Mouse (Mus musculus) induced T-regulatory cell, adult 2 months (primary cell): Measurements from ENCODE around the gene Tshr.
A peak's percentile ranks its signal among the peaks of the same experiment; 100 is the strongest.
"Not testable (repeated sequence)": the region's sequence is repeated elsewhere in the genome, so short reads cannot be mapped to it uniquely, and the experiment has no call there.

Experiments
- DNase-seq: peaks from one replicate; pipeline ENCODE4 v3.0.0-alpha.2; 2012; ENCODE audit warnings: low read depth

The Tshr gene

DNA sequence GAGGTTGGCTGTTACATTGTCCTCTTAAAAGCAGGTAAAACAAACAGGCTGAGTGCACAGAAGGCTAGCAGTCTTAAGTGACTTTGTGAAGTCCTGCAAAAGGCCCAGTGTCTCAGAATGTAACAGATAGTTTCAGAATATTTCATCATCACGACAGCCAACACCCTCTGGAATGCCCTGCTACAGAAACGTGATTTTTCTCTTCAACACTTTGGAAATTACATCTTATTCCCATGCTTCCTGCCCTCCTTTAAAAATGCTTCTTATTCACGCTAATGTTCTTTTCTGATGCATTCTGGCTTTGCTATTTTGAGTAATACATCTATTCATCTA is 111.8 kb downstream of the Tshr start:
- no peak for DNase-seq

GRCm38 (mm10) chr12:91500475-91500874 is 116.1 kb downstream of the Tshr start:
- DNase-seq: no peak

DNA sequence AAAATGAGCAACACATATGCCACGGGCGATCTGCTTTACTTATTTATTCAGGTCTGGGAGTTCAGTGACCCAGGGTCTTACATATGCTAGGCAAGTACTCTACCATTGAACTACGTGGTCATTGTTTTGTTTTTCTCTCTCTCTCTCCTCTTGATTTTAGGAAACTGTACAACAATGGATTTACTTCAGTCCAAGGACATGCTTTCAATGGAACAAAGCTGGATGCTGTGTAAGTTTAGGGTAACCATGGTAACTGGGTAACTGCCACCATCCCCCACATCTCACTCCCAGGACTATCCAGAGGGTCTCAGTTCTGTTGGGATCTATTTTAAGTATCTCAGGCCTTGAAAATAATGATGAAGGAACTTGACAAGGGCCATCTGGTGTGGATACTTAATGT is 127.4 kb downstream of the Tshr start:
- no peak for DNase-seq

GRCm38 (mm10) chr12:91513980-91514379 is 129.6 kb downstream of the Tshr start:
- no peak for DNase-seq

DNA sequence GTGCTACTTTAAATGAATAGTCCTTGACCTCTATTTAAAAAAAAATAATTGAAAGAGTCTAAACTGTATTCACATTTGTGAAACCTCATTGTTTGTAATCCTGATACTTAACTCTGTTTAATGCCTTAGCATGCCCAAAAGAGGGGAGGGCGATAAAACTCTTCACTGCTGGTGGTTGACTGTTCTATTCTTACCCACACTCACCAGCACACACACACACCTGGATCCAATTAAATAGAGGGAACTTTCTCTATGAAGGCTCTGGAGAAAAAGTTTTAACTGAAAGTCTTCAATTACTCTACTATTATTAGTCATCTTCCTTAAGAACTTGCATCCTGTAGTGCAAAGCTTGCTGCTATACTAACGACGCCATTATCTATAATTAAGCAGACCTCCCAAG is 133.4 kb downstream of the Tshr start:
- DNase-seq: no peak

- DNase-seq: peak; percentile 55
Observed at GRCm38 (mm10) chr12:91523626-91524025, 139.3 kb downstream of the Tshr start.

- no peak for DNase-seq
Observed at GRCm38 (mm10) chr12:91534514-91534913, 150.2 kb downstream of the Tshr start.

DNA sequence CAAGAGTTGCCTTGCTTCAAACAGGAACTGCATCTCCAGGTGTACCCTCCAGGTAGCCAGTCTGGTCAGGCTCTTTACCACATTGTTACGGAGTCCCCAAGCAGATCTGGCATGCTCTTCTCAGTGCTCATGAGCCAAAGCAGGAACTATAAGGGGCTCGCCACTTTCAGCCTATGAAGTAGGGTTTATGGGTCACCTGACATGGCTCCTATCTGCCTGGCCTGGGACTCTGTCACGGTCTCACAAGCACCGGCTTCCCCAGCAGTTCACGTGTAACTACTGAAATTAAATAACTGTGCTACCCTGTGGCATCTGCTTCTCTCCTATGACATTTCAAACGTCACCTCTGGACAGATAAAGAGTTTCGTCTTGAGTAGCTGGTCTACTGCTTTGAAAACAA is 155.8 kb downstream of the Tshr start:
- no peak for DNase-seq

- no peak for DNase-seq
Observed at GRCm38 (mm10) chr12:91549471-91549870, 165.1 kb downstream of the Tshr start.

GRCm38 (mm10) chr12:91551773-91552526 is 167.6 kb downstream of the Tshr start:
- DNase-seq: no peak

GRCm38 (mm10) chr12:91557358-91558005 is 173.1 kb downstream of the Tshr start:
- DNase-seq: not testable (repeated sequence)

DNA sequence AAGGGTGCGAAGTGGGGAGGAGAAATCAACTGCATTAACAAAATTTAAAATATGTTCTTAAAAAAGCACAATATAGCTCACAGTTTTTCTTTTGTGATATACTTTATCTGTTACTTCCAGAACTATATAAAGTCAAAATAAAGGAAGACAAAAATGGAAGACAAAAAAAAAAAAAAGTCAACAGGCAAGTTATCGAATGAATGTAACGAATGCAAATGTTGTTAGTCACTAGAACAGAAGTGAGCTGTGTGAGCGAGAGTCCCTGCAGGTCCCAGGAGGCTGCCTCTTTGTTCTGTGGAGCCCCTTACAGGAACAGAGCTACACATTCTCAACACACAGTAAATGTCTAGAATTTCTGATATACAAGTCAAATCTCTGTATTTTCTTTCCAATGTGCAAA is 173.8 kb downstream of the Tshr start:
- not testable (repeated sequence) for DNase-seq

- DNase-seq: no peak
Observed at GRCm38 (mm10) chr12:91567145-91567544, 182.8 kb downstream of the Tshr start.

GRCm38 (mm10) chr12:91569255-91569654 is 184.9 kb downstream of the Tshr start:
- no peak for DNase-seq

DNA sequence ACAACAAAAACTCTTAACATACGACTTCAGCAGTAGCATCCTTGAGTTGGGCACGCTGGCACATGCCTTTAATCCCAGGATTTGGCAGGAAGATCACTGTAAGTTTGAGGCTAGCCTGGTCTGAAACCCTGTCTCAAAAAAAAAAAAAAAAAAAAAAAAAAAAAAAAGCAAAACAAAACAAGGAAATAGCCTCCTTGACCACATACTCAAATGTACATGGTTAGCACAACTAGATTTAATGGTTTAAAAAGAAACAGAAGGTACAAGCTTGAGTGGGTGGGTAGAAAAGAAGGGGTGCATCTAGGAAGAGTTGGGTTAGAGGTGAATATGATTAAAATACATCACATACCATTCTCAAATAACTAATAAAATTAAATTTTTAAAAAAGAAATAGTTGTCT is 187.3 kb downstream of the Tshr start:
- no peak for DNase-seq

GRCm38 (mm10) chr12:91579665-91580064 is 195.3 kb downstream of the Tshr start:
- DNase-seq: no peak

- no peak for DNase-seq
Observed at GRCm38 (mm10) chr12:91581204-91582070, 197.1 kb downstream of the Tshr start.

GRCm38 (mm10) chr12:91582362-91583002 is 198.1 kb downstream of the Tshr start:
- DNase-seq: peak; percentile 14

GRCm38 (mm10) chr12:91583409-91583808 is 199.0 kb downstream of the Tshr start:
- no peak for DNase-seq

DNA sequence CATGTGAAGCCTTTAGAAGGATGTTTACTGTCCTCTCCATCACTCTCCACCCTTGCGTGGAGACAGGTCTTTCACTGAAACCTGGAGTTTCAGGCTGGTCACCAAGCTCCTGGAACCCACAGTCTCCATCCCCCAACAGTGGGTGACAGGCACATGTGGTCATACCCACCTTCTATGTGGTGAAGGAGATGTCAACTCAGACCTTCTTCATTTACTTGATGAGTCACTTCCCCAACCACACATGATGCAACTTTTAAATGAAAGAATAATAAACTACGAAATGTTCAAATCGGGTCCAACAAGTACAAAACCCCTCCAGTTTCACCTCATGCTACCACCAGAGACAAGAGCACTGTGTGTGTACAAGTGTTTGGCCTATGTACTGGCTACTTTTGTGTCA is 200.8 kb downstream of the Tshr start:
- peak; percentile 39 for DNase-seq

- peak; percentile 18 for DNase-seq
Observed at GRCm38 (mm10) chr12:91585815-91586214, 201.5 kb downstream of the Tshr start.

GRCm38 (mm10) chr12:91587077-91587476 is 202.7 kb downstream of the Tshr start:
- DNase-seq: peak; percentile 22
